Mouse (Mus musculus) kidney, postnatal 10 days (tissue): ENCODE measurements around the gene Lgals9.

Source experiments
- DNase-seq: peaks from one replicate; pipeline ENCODE4 v3.0.0; 2021; ENCODE audit warnings: mixed read lengths

Gene Lgals9

DNA sequence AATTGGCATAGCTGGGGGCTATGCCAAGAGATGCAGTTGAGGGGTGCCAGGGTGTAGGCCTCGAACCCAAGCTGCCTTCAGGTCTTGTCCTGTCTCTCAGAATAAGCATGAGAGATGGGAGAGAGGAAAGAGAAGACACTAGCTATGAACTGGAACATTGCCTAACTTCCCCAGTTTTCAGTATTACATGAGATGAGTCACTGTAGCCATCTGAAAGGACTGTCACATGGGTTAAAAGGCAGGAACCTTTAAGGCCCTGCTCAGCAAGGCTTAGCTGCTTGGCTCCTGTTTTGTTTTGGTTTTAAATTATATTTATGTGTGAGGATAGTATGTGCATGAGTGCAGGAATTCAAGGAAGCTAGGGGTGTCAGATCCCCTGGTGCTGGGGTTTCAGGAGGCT lies 68.3 kb downstream of the Lgals9 start:
- DNase-seq: no peak

DNA sequence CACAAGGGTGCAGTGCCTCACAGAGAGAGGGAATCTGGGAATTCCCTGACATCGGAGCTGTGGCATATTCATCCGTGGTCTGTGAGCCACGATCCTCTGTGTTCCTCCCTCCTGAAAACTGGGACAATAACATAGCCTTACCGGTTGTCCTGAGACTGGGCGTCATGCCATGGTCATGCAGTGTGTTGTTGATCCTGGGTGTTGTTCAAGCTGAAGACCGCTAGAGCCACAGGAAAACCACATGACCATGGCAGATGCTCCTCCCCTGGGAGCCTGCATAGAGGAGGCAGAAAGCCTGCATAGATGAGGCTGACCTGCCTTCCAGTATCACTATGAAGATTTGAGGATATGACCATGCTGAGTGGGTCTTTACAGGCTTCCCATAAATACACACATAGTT lies 69.3 kb downstream of the Lgals9 start:
- DNase-seq: no peak
